Mouse (Mus musculus): ENCODE data around the gene Met. TPM values are rescaled to one million over a fixed set of nuclear protein-coding genes. Genes with fewer than 3 reads are reported as not detected.

Met gene
- polyA plus RNA-seq, 1 experiment from 2014 or later = 2.8 TPM

DNA sequence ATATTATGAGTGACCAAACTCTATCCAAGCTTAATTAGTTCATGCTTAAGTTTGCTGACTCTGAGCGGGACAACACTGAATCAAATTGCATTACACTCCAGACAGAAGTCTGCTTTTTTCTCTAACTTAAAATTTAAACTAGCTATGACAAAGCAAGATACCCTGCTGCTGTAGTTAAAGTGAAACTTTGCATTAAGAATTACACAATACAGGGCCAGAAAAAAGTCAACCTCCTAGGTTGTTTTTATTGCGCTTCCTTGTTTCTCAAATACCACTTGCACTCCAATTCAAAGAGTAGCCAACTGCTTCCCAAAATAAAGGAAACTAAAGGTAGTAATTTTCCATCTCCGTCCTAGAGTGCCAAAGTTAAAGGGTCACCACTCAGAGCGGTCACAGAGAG is 33.8 kb downstream of the Met start:
- 69% methylated on average over 4 of the region's 4 CpGs for WGBS
- H3K9ac ChIP-seq = no peak overlapping the region
- no peaks in the 10 kb centered on the region for H3K36me3 ChIP-seq
- no peaks in the 10 kb centered on the region for H3K27me3 ChIP-seq
- H3K9me3 ChIP-seq = no peaks in the 10 kb centered on the region
- H3K4me1 ChIP-seq (replicated peaks) = no peaks in the 10 kb centered on the region
- H3K27ac ChIP-seq (replicated peaks) = no peak overlapping the region
- no peak for ATAC-seq (ENCODE audit: low FRiP score, low read depth)
- H3K4me3 ChIP-seq = no peak overlapping the region
- no peak overlapping the region for H3K4me2 ChIP-seq

DNA sequence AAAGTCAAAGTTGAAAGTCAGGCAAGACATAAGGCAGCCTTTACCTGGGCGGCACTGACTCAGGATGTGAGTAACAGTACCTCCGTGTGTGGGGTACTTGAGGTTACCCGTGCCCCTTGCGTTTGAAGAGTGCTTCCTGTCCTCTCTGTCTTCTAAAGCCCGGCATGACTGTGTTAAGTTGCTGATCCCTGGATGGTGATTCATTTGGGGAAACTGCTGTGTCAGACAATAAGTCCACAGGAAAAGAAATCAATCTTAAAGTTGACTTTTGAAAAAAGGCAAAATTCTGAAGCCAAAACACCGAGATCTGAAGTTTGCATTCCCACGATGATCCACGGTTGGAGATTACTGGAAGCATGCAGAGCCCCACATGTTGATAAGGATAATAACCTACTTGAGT is 35.2 kb downstream of the Met start:
- H3K9ac ChIP-seq = no peak overlapping the region
- no peak overlapping the region for H3K27ac ChIP-seq (replicated peaks)
- H3K36me3 ChIP-seq = no peaks in the 10 kb centered on the region
- no peaks in the 10 kb centered on the region for H3K27me3 ChIP-seq
- no peaks in the 10 kb centered on the region for H3K9me3 ChIP-seq
- WGBS = 80% methylated on average over 8 of the region's 8 CpGs
- no peaks in the 10 kb centered on the region for H3K4me1 ChIP-seq (replicated peaks)
- no peak overlapping the region for H3K4me3 ChIP-seq
- no peak overlapping the region for H3K4me2 ChIP-seq
- ATAC-seq (ENCODE audit: low FRiP score, low read depth) = no peak

DNA sequence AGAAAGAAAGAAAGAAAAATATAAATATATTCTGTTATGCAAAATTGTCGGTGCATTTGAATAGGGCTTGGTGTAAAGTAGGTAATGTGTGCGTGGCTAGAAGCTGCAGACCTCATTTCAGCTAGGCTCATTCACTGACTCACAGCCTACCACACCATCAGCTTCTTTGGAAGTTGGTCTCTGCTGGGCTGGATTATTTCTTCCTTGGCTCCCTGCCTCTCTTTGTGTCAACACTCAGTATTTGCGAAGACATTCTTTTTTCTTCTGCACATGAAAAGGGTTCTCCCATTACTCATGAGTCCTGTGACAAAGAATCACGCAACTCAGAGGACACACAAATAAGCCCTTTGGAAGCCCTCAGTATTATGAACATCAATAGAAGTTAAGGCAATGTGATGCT is 37.8 kb downstream of the Met start:
- 74% methylated on average over 4 of the region's 4 CpGs for WGBS
- Histone ChIP-seq H3K4me3 (no peak overlapping the region), H3K27me3 (no peaks in the 10 kb centered on the region), H3K4me1 (replicated peaks) (no peaks in the 10 kb centered on the region), H3K27ac (replicated peaks) (no peak overlapping the region), H3K9ac (no peak overlapping the region), H3K4me2 (no peak overlapping the region), H3K36me3 (no peaks in the 10 kb centered on the region), H3K9me3 (no peaks in the 10 kb centered on the region)
- ATAC-seq (ENCODE audit: low FRiP score, low read depth) = no peak

DNA sequence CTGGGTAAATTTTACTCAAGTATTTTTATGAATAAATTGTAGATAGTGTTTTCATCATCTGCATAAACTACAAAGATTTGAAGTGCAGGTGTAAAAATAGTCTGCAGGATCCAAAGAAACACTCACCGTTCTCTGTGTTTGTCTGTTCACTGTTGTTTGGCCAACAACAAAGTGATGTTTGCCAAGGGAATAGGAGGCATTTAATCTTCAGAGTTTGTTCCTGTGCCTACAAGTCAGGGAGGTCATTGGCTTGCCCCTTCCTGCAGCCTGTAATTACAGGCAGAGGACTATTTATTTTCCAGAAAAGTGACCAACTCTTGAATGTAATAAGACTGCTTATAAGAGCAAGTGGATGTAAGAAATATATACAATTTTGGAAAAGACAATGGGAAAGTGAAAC is 38.7 kb downstream of the Met start:
- Histone ChIP-seq H3K4me1 (replicated peaks) (no peaks in the 10 kb centered on the region), H3K36me3 (no peaks in the 10 kb centered on the region), H3K27ac (replicated peaks) (no peak overlapping the region), H3K9me3 (no peaks in the 10 kb centered on the region), H3K27me3 (no peaks in the 10 kb centered on the region), H3K9ac (no peak overlapping the region), H3K4me3 (no peak overlapping the region), H3K4me2 (no peak overlapping the region)
- WGBS = 69% methylated on average over 1 of the region's 1 CpGs
- ATAC-seq (ENCODE audit: low FRiP score, low read depth) = no peak

DNA sequence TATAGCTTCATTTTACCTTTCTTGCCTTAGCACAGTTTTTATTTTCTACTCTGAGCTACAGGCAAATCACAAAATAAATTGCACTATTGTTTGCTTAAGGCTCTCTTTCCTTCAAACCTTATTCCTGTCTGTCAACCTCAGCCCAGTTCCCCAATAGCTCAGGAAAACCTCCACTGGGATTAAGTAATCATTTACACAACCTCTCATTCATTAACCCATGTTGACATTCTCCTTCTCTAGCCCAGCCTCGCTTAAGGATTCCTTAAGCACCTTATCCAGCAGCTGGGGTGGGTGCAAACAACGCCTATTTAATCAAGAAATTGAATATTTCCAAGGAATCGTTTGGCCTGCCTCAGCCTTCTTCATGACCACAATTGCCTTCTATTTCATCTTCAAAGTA is 40.1 kb downstream of the Met start:
- H3K9me3 ChIP-seq = no peaks in the 10 kb centered on the region
- H3K4me1 ChIP-seq (replicated peaks) = no peaks in the 10 kb centered on the region
- 51% methylated on average over 3 of the region's 3 CpGs for WGBS
- H3K27me3 ChIP-seq = no peaks in the 10 kb centered on the region
- no peaks in the 10 kb centered on the region for H3K36me3 ChIP-seq
- no peak for ATAC-seq (ENCODE audit: low FRiP score, low read depth)
- no peak overlapping the region for H3K27ac ChIP-seq (replicated peaks)
- H3K4me3 ChIP-seq = no peak overlapping the region
- no peak overlapping the region for H3K4me2 ChIP-seq
- H3K9ac ChIP-seq = no peak overlapping the region

DNA sequence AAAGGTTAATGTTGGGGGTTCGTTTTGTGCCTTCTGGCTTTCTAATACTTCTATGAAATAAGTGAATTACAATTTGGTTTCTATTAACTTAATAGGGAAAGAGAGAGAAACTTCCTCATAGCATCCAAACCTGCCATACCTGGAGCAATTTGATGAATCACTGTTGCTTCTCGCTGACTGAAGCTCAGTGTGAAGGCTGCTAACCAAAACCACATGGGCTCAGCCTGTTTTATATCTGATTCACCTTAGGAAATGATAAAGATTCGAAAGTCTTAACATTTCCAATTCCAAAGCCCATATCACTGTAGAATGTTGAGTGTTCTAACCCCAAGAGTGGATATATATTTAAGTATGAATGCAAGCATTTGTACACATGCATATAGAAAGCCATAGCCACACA is 41.9 kb downstream of the Met start:
- Histone ChIP-seq H3K36me3 (no peaks in the 10 kb centered on the region), H3K27me3 (no peaks in the 10 kb centered on the region), H3K4me3 (no peak overlapping the region), H3K9me3 (no peaks in the 10 kb centered on the region), H3K9ac (no peak overlapping the region), H3K4me1 (replicated peaks) (no peaks in the 10 kb centered on the region), H3K4me2 (no peak overlapping the region), H3K27ac (replicated peaks) (no peak overlapping the region)
- WGBS = 79% methylated on average over 3 of the region's 3 CpGs
- no peak for ATAC-seq (ENCODE audit: low FRiP score, low read depth)

DNA sequence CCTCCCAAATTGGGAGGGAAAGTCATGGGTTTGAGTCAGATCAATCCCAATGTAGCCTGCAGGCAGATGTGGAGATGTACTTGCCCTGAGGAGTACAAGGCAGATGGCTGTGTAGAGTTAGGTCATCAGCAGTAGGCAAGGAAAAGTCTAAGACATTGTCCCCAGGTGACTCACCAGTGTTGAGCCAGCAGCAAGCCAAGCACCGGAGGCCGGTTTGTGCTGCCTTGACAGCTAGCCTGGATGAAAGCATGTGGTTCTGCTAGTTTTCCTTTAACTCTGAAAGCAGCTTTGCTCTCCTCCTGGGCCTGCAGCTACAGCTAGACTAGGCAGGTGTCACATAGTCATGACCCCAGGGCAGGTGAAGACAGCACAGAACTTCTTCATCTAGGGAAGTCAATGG is 43.2 kb downstream of the Met start:
- WGBS = 91% methylated on average over 2 of the region's 2 CpGs
- no peak overlapping the region for H3K4me2 ChIP-seq

DNA sequence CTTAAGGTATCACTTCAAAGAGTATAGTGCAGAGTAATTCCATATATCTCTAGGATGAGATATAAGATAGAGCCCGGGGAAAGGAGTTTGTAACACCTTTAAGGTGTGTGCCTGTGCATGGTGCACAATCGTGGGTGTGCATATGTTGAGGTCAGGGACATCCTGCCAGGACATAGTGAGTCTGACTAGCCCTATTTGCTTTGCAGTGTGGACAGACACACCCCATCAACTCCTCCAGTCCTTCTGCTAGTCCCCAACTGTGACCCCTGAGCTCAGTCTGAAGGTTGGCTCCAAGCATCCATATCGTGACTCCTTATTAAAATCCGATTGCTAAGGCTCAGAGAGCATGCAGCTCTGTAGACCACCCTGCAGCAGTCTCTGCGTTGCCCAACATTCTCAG is 44.6 kb downstream of the Met start:
- Histone ChIP-seq H3K4me2 (no peak overlapping the region), H3K27ac (replicated peaks) (no peak overlapping the region), H3K9me3 (no peaks in the 10 kb centered on the region), H3K36me3 (no peaks in the 10 kb centered on the region), H3K4me1 (replicated peaks) (no peaks in the 10 kb centered on the region), H3K9ac (no peak overlapping the region), H3K4me3 (no peak overlapping the region), H3K27me3 (no peaks in the 10 kb centered on the region)
- WGBS = 76% methylated on average over 5 of the region's 5 CpGs
- ATAC-seq (ENCODE audit: low FRiP score, low read depth) = no peak

More for the DNA sequence above, 43.2 kb downstream of the Met start:
- Histone ChIP-seq H3K4me1 (replicated peaks) (no peaks in the 10 kb centered on the region), H3K4me3 (no peak overlapping the region), H3K9me3 (no peaks in the 10 kb centered on the region), H3K27ac (replicated peaks) (no peak overlapping the region), H3K27me3 (no peaks in the 10 kb centered on the region), H3K36me3 (no peaks in the 10 kb centered on the region), H3K9ac (no peak overlapping the region)
- ATAC-seq (ENCODE audit: low FRiP score, low read depth) = no peak

DNA sequence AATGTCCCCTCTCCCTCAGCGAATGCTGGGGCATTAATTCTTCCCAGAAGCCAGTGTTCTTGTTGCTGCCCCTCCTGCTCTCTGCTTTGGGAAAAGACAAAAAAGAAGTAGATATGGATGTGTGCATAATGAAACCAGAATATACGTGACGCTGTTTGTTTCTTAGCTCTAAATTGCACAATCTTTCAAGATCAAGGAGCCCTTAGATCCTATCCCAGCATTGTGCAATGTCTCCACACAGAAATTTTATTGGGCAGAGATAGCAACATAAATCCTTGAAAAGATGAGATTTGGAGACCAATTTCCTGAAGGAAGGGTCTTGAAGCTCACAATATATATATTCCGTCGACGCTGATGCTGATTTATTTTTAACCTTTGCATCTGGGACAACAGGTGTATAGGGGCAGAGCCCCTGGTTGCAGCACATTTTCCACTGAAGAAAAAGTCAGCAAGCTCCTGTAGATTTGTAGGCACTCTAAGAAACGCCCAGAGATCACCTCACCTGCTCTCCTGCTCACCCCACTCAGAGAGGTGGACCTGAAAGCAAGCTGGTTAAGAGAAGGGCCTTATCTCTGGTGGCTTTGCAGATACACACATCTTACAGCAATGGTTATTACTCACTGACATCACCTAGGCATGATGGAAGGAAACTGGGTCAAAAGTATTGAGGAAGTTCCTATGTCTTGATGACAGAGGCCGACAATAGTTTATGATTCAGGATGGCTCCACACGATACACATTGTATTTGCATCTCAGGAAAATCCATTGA is 45.2 kb downstream of the Met start:
- no peaks in the 10 kb centered on the region for H3K9me3 ChIP-seq
- ATAC-seq (ENCODE audit: low FRiP score, low read depth) = no peak
- no peak overlapping the region for H3K27ac ChIP-seq (replicated peaks)
- WGBS = 88% methylated on average over 9 of the region's 9 CpGs
- H3K27me3 ChIP-seq = no peaks in the 10 kb centered on the region
- no peak overlapping the region for H3K4me2 ChIP-seq
- no peaks in the 10 kb centered on the region for H3K36me3 ChIP-seq
- H3K9ac ChIP-seq = no peak overlapping the region
- no peaks in the 10 kb centered on the region for H3K4me1 ChIP-seq (replicated peaks)
- H3K4me3 ChIP-seq = no peak overlapping the region

DNA sequence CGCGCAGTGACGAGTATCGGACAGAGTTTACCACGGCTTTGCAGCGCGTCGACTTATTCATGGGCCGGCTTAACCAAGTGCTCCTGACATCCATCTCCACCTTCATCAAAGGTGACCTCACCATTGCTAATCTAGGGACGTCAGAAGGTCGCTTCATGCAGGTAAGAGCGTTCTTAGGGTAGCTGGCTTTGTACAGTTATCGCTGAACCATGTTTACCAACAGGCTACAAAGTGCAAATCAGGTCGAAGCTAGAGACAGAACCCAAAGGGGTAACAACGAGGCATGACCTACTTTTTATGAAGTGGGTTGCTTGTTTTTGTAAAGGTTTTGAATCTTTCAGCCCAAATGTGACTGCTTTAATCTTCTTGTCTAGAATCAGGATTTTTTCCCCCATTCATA is 49.8 kb downstream of the Met start:
- 94% methylated on average over 15 of the region's 15 CpGs for WGBS
- Histone ChIP-seq H3K4me2 (no peak overlapping the region), H3K9ac (no peak overlapping the region), H3K4me1 (replicated peaks) (no peaks in the 10 kb centered on the region), H3K9me3 (no peaks in the 10 kb centered on the region), H3K27ac (replicated peaks) (no peak overlapping the region), H3K36me3 (no peaks in the 10 kb centered on the region), H3K27me3 (no peaks in the 10 kb centered on the region), H3K4me3 (no peak overlapping the region)
- no peak for ATAC-seq (ENCODE audit: low FRiP score, low read depth)

DNA sequence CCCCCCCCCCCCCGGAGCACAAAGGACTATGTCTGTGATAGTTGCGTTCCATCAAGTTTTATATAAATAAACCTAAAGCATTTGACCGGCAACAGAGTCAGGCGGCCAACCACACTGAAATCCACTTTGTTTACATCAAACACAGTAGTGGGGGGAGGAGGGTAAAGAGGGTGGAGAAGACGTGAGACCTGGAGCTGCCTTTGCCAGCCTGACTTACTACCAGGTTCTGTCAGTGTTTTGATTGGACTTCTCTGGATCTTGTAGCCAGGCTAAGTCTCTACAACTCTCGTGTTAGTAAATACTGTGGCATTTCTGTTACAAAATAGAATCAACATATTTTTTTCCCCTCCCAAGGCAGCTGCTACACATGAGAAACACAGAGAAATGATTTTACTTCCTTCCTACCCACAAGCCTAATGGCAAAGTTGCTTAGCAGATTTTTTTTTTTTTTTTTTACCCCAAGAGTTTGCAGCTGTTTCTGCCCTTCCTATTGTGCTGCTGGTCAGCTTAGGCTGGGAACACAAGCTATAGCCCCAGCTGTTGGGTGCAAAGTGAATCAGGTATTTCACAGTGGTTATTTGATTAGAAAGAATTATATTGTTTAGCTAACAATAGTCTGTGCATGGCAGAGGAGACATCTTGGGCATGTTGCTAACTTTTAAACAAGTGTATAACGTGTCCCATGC is 52.3 kb downstream of the Met start:
- H3K9ac ChIP-seq = no peak overlapping the region
- H3K27me3 ChIP-seq = no peaks in the 10 kb centered on the region

DNA sequence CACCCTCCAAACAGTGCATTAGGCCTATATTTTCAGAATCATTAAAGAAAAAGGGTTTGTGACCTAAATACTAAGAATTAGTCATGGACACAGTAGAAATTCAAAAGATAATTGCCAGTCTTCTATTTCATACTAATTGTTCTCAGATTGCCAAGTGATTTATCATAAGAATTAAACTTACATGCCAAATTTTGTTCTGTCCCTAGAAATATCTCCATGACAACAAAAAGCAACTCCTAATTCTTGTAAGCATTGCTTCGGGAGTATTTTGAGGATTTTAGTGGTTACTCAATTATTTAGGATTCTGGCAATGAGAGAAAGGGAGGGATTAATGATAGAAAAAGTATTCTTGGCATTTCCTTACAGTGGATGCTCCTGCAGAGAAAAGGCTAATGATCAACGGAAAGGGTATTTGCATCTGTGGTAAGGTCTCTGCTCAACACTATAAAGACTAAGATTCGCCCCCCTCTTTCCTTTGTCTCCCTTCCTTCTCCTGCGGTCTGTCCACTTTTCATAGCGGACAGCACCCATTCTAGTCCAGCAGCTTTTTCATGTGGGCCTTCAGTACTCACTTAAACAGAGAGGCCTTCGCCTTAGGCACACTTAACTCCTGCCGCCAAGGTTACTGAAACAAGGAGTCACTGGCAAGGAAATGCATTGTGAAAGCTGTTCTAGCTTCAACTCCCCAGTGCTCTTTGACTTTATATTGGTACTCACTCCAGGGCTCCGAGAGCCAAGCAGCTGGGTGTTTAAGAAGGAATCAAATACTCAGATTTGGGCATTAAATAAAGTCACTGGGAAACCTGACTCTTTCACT is 58.5 kb downstream of the Met start:
- H3K4me1 ChIP-seq (replicated peaks) = 0 out of 2 replicates have a peak, but pooled peaks cover 5% of the 10 kb centered on the region
- no peaks in the 10 kb centered on the region for H3K27me3 ChIP-seq
- no peak overlapping the region for H3K4me3 ChIP-seq
- WGBS = 27% methylated on average over 8 of the region's 8 CpGs
- no peak for ATAC-seq (ENCODE audit: low FRiP score, low read depth)
- no peak overlapping the region for H3K27ac ChIP-seq (replicated peaks)
- H3K4me2 ChIP-seq = no peak overlapping the region
- H3K9me3 ChIP-seq = no peaks in the 10 kb centered on the region
- no peaks in the 10 kb centered on the region for H3K36me3 ChIP-seq
- no peak overlapping the region for H3K9ac ChIP-seq

More for the DNA sequence above, 52.3 kb downstream of the Met start:
- Histone ChIP-seq H3K27ac (replicated peaks) (no peak overlapping the region), H3K4me1 (replicated peaks) (no peaks in the 10 kb centered on the region), H3K4me2 (no peak overlapping the region), H3K4me3 (no peak overlapping the region), H3K36me3 (no peaks in the 10 kb centered on the region), H3K9me3 (no peaks in the 10 kb centered on the region)
- ATAC-seq (ENCODE audit: low FRiP score, low read depth) = no peak
- 37% methylated on average over 7 of the region's 7 CpGs for WGBS

Data from hindbrain, embryonic 15.5 days (tissue).